Mouse (Mus musculus) mesoderm, embryonic 11.5 days (tissue): ENCODE data around the gene Plppr1.
"Not testable (repeated sequence)": the region's sequence is repeated elsewhere in the genome, so short reads cannot be mapped to it uniquely, and the experiment has no call there.

ENCODE experiments used
- DNase-seq: peaks from one replicate; pipeline ENCODE4 v3.0.0-alpha.2; 2012; ENCODE audit warnings: low read depth, low spot score

Plppr1 gene

DNA sequence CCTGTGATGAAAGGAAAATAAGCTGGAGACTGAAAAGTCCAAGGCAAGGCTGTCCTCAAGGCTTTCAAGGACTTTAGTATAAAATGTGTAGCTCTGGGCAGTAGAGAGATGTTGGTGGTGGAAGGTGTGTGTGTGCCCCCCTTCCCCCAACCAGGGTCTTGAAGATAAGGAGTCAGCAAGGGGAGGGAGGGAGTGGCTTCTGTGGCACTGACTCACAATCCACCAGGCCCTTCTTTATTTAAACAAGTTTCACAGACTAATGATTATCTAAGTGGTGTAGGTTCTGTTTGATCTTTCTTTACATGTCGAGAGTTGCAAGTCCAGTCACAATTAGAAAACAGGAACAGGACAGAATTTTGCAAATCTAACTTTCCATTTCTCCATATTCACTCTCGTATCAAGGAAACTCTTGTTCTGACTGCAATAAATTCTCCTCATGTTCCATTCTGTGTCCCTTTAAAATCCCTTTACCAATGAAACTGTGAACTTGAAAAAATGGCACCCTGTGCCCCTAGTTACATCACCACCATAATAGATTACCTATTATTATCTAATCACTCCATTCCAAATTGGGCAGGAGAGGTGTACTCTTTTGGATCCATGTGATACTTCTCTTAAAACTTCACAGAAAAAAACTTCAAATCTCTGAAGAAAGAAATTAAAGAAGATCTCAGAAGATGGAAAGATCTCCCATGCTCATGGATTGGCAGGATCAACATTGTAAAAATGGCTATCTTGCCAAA lies 324.7 kb downstream of the Plppr1 start:
- DNase-seq, result not testable (repeated sequence)

DNA sequence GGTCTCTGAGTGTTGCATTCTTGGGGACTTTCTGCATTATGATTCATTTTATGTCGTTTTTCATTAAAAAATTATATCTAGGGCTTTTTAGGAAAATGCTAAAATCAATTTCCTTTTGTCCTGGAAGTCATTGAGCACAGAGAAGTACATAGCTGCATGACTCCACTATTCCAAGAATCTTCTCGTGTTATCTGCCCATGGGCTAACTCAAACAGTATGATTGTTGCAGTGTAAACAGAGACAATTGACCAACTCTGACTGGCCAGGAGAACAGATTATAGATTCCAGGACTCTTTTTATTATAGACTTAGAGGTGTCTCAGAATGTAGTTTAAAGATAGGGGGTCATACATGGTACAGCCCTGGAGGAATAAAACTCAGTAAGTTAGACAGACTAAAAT lies 327.8 kb downstream of the Plppr1 start:
- DNase-seq, result no peak
